Mouse (Mus musculus) natural killer cell, adult 2 months (primary cell): ENCODE measurements around the gene Tirap.
"Not testable (repeated sequence)": the region's sequence is repeated elsewhere in the genome, so short reads cannot be mapped to it uniquely, and the experiment has no call there.

Source experiments
- DNase-seq, 2 experiments: peaks; one replicate each; pipeline ENCODE4 v3.0.0; 2022; ENCODE audit warnings: low spot score in 2 of 2

The Tirap gene

DNA sequence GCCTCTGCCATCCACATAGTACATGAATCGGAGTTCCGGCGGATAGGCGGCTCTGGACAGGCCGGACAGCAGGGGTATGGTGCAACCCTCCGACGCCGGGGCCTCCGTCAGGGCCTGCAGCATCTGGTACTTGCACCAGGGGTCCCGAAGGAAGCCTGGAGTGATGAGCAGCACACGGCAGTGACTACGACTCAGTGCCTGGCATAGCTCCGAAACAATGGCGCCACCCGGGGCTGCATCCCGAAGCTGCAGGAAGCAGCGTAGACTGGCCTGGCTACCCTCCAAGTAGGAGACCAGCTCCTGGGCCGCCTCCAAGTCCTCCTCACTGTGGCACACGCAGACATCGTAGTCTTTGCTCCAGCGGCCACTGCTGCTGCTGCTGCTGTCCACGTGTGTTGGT lies 11.4 kb downstream of the Tirap start:
- no peak for DNase-seq

DNA sequence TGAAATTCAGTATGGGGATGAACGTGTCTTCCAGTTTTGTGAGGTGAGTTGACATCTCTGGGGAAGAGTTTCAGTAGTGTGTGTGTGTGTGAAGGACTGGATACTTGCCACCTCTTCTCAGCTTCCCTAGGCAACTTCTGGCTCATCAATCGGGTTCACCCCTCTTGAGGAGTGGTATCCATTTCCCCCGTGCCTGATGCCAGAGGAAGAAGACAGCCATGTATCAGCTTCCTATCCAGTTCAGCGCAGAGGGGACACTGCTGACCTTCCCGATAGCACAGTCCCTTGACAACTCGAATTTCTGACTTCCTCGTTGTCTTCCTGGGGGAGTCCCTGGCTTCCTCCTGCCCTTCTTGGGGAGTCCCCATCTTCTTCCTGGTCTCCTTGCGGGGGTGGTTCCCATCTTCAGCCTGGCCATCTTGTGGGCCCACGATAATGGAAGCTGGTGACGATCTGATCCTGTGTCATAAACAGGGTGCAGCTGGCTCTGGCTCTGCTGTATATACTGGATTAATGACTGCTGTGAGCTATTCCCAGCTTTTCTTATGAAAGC lies 12.7 kb downstream of the Tirap start:
- DNase-seq, result no peak

DNA sequence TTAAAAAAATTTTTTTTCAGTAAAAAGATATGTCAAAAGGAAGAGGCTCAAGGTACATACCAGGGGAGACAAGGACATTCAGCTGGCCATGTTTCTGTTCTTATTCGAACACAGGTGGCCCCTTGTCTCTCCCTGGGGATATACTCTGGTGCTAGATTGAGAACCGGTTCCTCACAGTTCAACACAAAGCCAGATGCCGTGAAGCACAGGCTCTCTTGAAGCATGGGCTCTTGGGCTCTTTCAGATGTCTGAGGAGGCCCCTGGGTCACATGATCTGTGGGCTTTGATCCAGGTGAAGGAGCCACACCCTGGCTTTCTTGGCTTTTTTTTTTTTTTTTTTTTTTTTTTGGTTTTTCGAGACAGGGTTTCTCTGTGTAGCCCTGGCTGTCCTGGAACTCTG lies 13.7 kb downstream of the Tirap start:
- no peak for DNase-seq

DNA sequence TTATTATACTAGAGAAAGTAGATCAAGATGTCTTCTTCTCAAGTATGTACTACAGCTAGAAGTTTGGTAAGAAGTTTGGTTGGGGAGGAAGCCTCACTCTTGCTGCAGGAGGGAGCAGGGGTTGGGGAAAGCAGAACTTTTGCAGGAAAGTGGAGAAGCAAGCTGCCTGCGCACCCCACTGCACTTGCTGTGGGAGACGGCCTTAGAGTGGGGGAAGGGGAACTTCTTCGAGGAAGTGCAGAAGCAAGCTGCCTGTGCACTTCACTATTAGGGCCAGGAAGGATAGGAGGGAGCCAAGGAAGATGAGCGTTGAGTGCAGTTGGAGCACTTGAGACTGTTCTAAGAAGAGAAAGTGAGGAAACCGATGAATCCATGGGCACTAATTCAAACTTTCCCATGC lies 16.7 kb downstream of the Tirap start:
- DNase-seq, result no peak

DNA sequence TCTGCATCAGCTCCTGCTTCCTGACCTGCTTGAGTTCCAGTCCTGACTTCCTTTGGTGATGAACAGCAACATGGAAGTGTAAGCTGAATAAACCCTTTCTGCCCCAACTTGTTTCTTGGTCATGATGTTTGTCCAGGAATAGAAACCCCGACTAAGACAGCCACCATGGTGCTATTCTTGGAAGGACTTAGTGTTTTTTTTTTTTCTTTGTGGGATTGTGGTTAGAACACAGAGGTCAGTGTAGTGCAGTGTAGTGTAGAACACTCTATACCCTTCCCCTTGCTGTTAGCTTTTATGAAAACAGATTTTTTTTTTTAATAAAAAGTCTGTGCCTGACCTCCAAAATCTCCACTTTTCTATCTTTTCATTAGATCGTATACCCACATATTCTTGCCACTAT lies 17.3 kb downstream of the Tirap start:
- no peak for DNase-seq

DNA sequence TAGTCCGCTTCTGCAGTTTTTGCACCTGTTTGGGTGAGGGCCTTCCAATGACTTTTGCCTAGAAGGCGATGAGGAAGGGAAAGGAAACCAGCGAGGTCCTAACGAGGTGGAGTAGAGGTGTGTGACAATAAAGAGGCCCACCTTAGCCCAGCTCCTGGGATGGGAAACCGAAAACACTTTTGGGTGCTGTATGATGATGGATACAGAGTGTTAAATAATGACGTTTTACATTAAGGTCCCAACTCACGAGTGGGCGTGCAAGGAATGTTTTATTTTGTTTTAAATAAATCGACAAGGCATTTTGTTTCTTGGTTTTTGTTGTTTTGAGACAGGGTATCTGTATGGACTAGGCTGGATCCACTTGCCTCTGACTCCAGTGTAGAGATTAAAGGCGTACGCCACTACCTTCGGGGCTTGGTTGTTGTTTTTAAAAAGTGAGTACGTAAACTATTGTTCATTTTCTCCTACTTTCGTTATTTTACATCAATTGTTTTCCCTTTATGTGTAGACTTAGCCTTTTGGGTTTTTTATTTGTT lies 23.9 kb downstream of the Tirap start:
- no peak for DNase-seq

DNA sequence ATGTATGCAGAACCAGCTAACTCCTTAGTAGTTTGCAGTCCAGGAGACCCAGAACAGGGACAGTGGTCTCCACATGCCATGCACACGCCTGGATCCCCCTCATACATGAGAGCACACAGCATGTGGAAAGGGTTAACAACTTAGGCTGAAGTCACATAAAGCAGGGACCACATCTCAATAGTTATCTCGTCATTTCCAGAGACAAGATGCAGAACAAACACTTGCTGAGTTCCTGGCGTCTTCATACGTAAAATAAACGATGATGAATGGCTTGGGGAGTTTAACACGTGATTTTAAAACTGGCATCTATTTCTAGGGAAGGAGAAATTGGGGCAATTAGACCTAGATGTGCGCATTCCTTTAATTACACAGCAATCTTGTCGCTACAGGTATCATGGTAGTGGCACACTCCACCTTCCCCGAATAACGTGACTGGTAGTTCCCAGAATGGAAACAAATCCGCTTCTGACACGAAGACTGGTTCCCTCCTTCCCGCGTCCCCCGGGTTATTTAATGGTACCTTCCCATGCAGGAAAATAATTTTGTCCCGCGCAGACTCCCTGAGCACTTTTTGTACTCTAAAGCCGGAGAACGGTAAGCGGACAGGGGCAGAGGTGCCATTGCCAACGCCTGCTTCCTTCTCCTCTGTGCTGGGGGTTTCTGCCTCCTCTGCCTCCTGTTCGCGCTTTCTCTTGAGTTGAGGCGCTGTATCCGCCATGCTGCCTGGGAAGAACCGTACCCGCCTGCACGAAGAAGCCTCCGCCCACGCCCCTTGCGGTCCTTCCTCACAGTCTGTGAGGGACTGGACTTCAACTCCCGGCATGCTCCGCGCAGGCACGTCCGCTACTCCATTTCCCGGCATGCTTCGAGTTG lies 24.6 kb downstream of the Tirap start, which contains the start of gene Dcps:
Gene Dcps, minus strand, starts transcription at position 811 of the 873 bp plus-strand sequence.
- DNase-seq, result peak; percentile 79 to 88

DNA sequence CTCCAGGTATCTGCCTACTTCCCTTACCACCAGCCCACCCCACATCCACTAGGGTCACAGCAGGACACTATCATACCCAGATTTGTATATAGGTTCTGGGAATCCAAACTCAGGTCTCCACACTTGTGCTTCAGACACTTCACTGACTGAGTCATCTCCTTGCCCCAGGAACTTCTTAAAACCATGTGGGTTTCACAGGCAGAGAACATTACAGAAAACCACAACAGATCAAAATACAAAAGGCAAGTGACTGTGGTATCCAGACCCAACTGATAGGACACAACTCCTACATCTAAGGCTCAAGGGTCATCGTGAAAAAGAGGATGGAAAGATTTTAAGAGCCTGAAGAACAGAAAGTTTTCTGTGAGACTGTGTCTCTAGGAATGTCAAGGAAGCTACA lies 26.8 kb downstream of the Tirap start:
- no peak for DNase-seq

DNA sequence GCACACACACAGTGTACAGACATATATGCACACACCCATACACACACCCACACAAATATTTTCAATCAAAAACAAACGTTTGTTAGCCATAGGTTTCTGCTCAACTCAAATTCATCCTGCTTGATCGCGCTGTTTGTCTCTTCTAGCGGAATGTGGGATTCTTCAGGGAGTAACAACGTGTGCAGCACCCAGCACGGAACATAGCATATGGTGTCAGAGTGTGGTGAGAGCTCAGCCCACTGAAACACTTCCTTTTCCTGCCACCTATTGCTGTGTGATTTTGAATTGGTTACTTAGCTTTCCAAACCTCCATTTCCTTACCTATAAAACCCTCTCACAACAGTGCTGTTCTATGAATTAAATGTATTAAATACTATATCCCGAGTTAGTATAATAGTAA lies 30.0 kb downstream of the Tirap start:
- DNase-seq, result no peak

DNA sequence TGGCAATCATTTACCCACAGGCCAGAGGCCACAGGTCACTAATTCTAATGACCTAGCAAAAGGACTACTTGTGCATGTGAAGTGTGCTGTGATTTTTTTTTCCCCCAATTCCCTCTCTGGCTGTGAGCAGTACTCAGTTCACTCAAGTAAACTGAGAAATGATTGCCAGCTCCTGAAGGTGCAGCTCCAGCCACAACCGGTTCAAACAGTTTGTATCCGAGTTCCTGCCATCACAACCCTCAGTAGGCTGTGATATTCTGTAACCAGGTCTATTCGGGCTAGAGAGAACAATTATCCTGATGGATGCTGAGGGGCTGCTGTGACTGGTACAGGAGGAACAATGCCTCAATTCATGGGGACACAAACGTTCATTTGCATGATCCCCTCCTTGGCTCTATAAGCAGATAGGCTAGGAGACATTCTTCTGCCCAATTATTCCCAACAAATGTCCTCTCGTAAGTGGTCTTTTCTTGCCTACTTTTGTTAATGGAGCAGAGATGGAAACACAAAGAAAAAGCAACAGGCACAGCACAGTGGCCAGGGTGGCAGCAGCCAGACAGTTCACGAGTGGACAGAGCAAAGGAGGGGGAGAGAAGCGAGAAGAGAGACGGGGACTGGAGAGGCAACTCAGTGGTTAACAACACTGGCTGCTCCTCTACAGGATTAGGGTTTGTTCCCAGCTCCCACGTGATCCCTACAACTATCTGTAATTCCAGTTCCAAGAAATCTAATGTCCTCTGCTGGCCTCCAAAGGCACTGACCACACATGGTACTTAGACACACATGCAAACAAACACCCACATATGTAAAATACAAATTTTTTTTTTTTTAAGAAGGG lies 33.1 kb downstream of the Tirap start:
- DNase-seq, result no peak

DNA sequence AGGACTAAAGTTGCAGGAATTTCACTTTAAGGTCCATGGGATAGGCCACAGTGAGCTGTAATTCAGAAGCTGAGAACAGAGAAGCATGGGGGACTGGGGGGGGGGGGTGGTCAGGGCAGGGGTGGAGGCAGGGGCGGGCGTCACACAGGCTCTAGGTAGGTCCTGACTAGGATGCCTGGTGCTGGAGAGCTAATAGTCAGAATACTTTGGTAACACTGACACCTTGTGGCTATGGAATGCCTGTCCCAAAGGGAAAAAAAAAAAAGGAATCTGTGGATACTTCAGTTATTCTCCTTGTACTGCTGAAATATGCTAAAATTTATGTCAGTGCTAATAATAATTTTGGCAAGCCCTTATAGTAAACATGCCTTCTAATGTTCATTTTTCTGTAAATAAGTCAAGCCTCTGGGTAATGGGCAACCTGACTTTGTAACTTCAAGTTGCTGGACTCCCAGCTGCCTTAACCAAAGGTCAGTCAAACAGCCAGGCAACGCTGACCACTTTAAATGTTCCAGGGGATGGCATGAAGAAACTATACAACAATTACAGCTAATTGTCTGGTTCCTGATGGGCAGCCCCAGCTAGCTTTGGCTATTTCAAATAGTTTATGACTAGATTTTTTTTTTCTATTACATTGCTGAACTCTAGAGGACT lies 33.8 kb downstream of the Tirap start:
- no peak for DNase-seq

DNA sequence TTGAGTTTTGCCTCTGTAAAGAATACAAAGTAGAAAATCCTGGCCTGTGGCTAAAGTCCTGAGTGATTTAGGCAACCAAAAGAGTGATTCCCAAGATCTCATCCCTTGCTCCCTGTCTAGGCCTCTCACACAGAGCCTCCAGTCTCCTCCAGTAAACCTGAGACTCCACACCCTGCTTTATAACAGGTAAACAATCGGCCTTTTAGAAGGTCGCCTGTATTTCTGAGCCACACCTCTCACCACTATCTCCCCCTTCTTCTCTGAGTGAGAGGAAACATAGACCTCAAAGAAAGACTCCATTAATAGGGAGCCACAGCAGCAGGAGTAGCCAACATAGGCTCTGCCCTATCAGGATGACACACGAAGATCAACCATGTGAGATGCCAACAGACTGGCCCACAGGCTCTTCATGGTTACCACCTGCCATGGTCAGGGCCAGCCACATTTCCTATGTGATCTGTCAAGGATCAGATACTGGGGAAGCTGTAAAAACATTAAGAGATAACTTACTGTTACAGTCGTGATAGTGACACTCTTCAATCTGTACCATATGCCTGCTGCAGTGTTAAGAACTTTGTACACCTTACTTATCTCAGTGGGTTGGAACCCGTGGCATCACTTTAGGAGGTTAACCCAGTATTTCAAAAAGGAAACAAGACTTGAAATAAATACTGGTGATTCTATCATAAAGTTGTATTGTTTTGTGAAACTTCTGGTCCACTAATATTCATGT lies 35.8 kb downstream of the Tirap start:
- no peak for DNase-seq

DNA sequence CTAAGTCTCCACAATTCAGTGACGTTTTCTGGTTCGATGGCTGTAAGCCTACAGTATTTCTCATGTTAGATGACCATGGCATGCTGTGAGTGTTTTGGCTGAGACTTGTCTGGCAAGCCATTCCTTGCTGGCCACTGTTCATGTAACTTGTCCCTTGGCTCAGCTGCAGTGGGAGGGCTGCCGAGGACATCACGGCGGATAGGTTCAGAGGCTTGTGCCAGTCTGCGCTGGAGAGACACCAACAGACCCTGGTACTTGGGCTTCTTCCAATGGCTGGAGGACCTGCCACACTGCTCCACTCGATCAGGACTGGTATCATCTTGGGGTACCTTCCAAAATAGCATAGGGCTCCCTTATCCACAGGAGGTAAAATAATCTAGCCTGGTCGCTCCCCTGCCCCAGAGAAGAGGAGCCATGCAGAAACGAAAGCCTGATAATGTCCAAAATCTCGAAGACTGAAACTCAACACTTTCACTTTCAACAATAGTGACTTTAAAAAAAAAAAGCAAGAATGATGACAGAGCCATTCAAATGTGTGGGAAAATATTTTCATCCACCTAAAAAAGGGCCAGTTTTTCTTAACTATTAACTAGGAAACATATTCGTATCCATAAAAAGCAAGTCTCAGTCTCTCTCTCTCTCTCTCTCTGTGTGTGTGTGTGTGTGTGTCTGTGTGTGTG lies 36.9 kb downstream of the Tirap start:
- no peak for DNase-seq

DNA sequence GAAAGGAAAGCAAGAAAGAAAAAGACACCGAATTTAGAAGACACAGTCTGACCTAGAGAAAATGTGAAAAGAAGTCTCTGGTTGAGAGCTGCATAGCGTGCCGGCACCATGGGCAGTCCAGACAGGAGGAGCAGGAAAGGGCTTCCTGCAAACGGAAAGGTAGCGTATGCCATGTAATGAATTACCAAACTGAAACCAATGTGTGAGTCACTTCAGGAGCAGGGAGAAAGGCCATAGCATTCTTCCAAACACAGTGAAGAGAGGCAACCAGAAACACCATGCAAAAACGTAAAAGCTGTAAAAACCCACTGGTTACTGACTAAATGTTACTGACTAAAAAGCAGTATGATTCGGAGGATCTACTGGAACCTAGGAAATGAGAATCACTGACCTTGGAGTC lies 38.4 kb downstream of the Tirap start:
- DNase-seq, result no peak

DNA sequence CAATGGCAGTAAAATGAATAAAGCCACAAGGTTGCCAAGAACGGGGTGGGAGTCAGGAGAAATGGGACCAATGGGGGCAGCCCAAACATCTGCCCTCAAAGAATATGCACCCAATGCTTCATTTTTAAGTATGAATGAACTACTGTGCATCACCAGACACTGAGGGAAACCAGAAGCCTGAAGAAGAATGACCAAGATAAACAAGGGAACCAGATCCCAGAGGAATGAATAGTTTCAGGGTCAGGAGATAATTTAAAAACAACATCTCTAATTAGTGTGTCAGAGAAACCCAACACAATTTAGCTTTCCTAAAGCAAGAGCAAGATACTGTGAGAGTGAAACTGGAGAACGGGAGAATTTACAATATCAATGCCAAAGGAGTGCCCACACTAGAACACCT lies 39.4 kb downstream of the Tirap start:
- no peak for DNase-seq

DNA sequence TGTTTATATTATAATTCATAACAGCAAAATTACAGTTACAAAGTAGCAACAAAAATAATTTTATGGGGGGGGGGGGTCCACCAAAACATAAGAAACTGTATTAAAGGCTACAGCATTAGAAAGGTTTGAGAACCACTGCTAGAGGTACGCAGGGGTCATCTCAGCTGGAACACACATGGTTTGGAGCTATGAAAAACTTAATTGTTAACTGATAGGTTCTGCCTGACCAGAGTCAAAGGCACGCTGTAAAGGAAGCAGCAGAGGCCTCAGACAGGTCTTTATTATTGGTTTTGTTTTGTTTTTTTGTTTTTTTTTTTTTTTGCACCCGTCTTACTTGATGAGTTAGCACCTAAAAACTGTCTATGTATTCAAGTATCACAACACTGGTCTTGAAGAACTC lies 41.6 kb downstream of the Tirap start:
- DNase-seq, result no peak

DNA sequence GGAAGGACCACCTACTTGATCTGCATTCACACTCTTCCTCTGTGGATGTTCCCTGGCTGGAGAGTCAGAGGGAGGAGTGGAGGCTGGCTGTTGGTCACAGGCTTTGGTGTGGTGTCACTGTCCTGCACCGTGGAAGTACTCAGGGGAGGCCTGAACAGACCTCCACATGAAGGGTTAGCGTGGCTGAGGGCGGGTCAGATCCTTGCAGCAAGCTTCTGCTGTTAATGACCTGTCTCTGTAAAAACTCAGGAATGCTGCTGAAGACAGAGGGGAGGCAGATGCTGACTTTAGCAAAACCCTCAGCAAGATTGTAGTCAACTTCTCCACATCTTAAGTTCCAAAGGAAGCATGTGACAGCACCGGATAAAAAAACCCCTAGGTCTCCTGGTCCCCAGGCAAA lies 43.2 kb downstream of the Tirap start:
- DNase-seq, result no peak

DNA sequence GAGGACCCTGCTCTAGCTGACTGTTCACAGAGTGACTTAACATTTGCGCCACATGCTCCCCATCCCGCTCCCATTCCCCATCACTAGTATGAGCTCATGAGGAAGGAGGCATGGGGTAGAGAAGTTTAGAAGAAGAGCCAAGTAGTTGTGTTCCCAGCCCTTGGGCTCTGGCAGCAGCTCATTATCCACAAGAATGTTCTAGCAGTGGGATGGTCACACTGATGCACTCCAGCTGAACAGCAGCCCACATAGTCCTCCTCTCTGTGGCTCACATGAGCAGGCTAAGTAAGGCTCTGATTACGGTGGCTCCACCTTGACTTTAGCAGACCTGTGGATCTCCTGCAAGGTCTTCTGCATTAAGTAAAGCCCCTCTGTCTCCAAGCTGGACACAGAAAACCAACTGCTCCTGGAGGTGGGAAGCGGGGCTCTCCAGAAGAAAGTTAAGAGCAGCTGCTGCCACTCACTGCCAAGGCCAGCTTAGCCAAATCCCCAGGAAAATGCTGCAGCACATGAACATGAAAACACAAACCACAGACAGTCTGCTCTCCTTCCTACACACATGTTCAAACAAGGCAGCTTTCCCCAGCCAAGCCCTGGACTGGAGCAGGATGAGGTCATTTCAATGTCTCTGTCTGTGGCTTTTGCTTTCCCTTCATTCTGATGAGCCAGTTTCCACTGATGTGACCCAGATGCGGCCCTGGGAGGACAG lies 43.9 kb downstream of the Tirap start:
- DNase-seq, result no peak

DNA sequence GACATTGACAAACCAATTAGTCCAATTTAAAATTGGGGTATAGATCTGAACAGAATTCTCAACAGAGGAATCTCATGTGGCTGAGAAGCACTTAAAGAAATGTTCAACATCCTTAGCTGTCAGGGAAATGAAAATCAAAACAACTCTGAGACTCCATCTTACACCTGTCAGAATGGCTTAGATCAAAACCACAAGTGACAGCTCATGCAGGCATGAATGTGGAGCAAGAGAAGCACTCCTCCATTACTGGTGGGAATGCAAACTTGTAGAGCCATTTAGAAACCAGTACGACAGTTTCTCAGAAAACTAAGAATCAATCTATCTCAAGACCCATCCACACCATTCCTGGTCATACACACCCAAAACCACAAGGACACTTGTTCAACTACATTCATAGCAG lies 47.2 kb downstream of the Tirap start:
- DNase-seq, result no peak

DNA sequence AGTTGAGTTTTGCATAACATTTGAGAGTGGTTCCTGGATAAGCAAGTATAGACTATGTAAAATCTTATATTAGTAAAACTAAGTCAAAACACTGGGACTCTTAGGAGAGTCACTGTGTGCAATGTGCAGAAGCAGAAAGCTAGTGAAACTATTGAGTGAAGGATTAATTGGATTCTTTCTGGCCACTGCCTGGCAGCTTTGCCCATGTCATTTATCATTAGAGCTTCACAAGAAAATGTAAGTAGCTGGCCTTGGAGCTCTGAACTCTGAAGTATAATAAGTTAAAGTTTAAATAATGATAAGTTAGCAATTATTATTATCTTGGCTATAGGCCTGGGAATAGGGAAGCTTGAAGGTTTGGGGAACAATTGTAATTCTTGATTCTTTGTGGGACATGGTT lies 51.3 kb downstream of the Tirap start:
- DNase-seq, result not testable (repeated sequence)
